Mouse (Mus musculus) erythroblast, embryonic 14.5 days (primary cell): ENCODE data around the gene Zfp990.
"Not testable (repeated sequence)": the region's sequence is repeated elsewhere in the genome, so short reads cannot be mapped to it uniquely, and the experiment has no call there.

Experiments used
- GATA1 ChIP-seq: IDR thresholded peaks from 2 replicates; pipeline ENCODE4 v1.6.1; 2012; ENCODE audit warnings: low read length, inconsistent platforms, mixed read lengths
- TAL1 ChIP-seq: IDR thresholded peaks from 3 replicates; pipeline ENCODE4 v1.6.1; 2012; ENCODE audit warnings: low read length, inconsistent platforms, mixed read lengths

DNA sequence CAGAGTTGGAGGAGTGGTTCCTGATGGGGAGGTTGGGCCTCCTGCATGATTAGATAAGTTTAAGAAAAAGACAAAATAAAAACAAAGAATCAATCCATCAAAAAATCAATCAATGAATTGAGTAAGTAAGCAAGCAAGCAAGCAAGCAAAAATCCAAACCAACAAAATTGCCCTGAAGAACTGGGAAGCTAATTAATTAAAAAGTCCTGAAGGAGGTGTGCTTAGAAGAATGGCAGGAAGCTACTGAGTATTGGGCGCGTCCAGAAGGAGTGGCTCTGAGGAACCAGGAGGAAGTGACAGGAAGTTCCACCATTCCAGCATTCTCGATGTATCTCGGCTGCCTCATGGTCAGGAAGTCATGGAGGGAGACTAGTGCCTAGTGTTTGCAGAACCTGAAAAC is at the start of gene Zfp990:
- not testable (repeated sequence) for TF ChIP-seq TAL1, GATA1
